Mouse (Mus musculus) C2C12 (cell line): ENCODE measurements around the gene D430041D05Rik. TPM values are rescaled to one million over a fixed set of nuclear protein-coding genes. Genes with fewer than 3 reads are reported as not detected.

ENCODE experiments used
- H3K27me3 ChIP-seq: one replicate; pipeline ENCODE4 v1.6.1; 2011; ENCODE audit not compliant: control insufficient read depth, insufficient read depth, insufficient read length
- H3K36me3 ChIP-seq: one replicate; pipeline ENCODE4 v1.6.1; 2011; ENCODE audit not compliant: control insufficient read depth, insufficient read depth
- H3K4me3 ChIP-seq: one replicate; pipeline ENCODE4 v1.5.1; 2011; ENCODE audit warnings: mild to moderate bottlenecking, control low read depth; ENCODE audit not compliant: poor library complexity, insufficient read depth, severe bottlenecking
- H3K79me2 ChIP-seq: one replicate; pipeline ENCODE4 v1.6.1; 2011; ENCODE audit not compliant: control insufficient read depth, insufficient read depth
- H3K79me3 ChIP-seq: one replicate; pipeline ENCODE4 v1.6.1; 2011; ENCODE audit warnings: low read depth, control low read depth
- H3ac ChIP-seq: one replicate; pipeline ENCODE3; 2011; ENCODE audit warnings: low read depth; ENCODE audit not compliant: control insufficient read depth, insufficient read length
- CEBPB ChIP-seq: IDR thresholded peaks from one replicate; pipeline ENCODE4 v1.6.1; 2011; ENCODE audit warnings: low read depth, mild to moderate bottlenecking, control low read depth, moderate library complexity
- CTCF ChIP-seq: IDR thresholded peaks from one replicate; pipeline ENCODE4 v1.5.1; 2011; ENCODE audit not compliant: control insufficient read depth, insufficient read depth, insufficient read length
- FOSL1 ChIP-seq: IDR thresholded peaks from one replicate; pipeline ENCODE4 v1.8.0; 2011; ENCODE audit warnings: mild to moderate bottlenecking, low read length; ENCODE audit not compliant: poor library complexity, insufficient read depth, severe bottlenecking
- MAX ChIP-seq: IDR thresholded peaks from one replicate; pipeline ENCODE4 v1.6.1; 2011; ENCODE audit warnings: mild to moderate bottlenecking, control low read depth
- MYOD1 ChIP-seq: IDR thresholded peaks from one replicate; pipeline ENCODE4 v1.6.1; 2011; ENCODE audit warnings: low read depth; ENCODE audit not compliant: control insufficient read depth, insufficient read length
- MYOG ChIP-seq: IDR thresholded peaks from one replicate; pipeline ENCODE4 v1.6.1; 2011; ENCODE audit not compliant: control insufficient read depth, insufficient read length; ENCODE audit errors: extremely low read depth
- USF1 ChIP-seq: IDR thresholded peaks from one replicate; pipeline ENCODE4 v1.6.1; 2011; ENCODE audit warnings: low read depth, mild to moderate bottlenecking, control low read depth, moderate library complexity
- polyA plus RNA-seq: library from polyadenylated mRNA; unstranded; fragments of >200 nt; fragmentation: generic; extraction: Trizol; gene quantifications from one replicate; pipeline ENCODE4 v1.2.1, GENCODE M21; 2012; ENCODE audit warnings: missing spikeins

D430041D05Rik gene
- polyA plus RNA-seq, 1 experiment = 0.05 TPM

- no peaks in the 10 kb centered on the region for H3K79me3 ChIP-seq
- no peaks in the 10 kb centered on the region for H3K27me3 ChIP-seq
- H3K4me3 ChIP-seq = no peak overlapping the region
- peaks cover 63% of the 10 kb centered on the region for H3K36me3 ChIP-seq
- TF ChIP-seq CEBPB (no peak), MYOD1 (no peak), MYOG (no peak), USF1 (no peak), CTCF (no peak), MAX (no peak), FOSL1 (no peak)
- H3ac ChIP-seq = no peak overlapping the region
- H3K79me2 ChIP-seq = no peaks in the 10 kb centered on the region
These were observed 19.8 kb upstream of the D430041D05Rik start for GRCm38 (mm10) chr2:104430566-104430965.

GRCm38 (mm10) chr2:104426112-104426511 lies 15.3 kb upstream of the D430041D05Rik start:
- Histone ChIP-seq H3K4me3 (no peak overlapping the region), H3K79me2 (no peaks in the 10 kb centered on the region), H3K36me3 (peaks cover 30% of the 10 kb centered on the region), H3K79me3 (no peaks in the 10 kb centered on the region), H3K27me3 (no peaks in the 10 kb centered on the region), H3ac (no peak overlapping the region)
- TF ChIP-seq MYOG (no peak), USF1 (no peak), MAX (no peak), MYOD1 (no peak), FOSL1 (no peak), CEBPB (no peak), CTCF (no peak)

- Histone ChIP-seq H3K79me3 (no peaks in the 10 kb centered on the region), H3K27me3 (no peaks in the 10 kb centered on the region), H3K4me3 (no peak overlapping the region), H3K36me3 (peaks cover 8% of the 10 kb centered on the region), H3K79me2 (no peaks in the 10 kb centered on the region), H3ac (no peak overlapping the region)
- TF ChIP-seq CTCF (no peak), CEBPB (no peak), MYOD1 (no peak), USF1 (no peak), MYOG (no peak), FOSL1 (no peak), MAX (no peak)
These were observed 11.4 kb upstream of the D430041D05Rik start for GRCm38 (mm10) chr2:104422230-104422629.

GRCm38 (mm10) chr2:104420805-104421204 lies 10.0 kb upstream of the D430041D05Rik start:
- Histone ChIP-seq H3K4me3 (no peak overlapping the region), H3ac (no peak overlapping the region), H3K79me3 (no peaks in the 10 kb centered on the region), H3K27me3 (no peaks in the 10 kb centered on the region), H3K79me2 (no peaks in the 10 kb centered on the region), H3K36me3 (peaks cover 5% of the 10 kb centered on the region)
- no peak for TF ChIP-seq CEBPB
- no peak for TF ChIP-seq FOSL1
- TF ChIP-seq MYOG = no peak
- no peak for TF ChIP-seq USF1
- TF ChIP-seq MYOD1 = no peak
- no peak for TF ChIP-seq CTCF
- TF ChIP-seq MAX = no peak

- Histone ChIP-seq H3K79me3 (no peaks in the 10 kb centered on the region), H3K36me3 (no peaks in the 10 kb centered on the region), H3K79me2 (no peaks in the 10 kb centered on the region), H3K27me3 (no peaks in the 10 kb centered on the region), H3ac (no peak overlapping the region), H3K4me3 (no peak overlapping the region)
- TF ChIP-seq MYOG (no peak), USF1 (no peak), CTCF (no peak), MYOD1 (no peak), MAX (no peak), CEBPB (no peak), FOSL1 (no peak)
These were observed 9.2 kb upstream of the D430041D05Rik start for GRCm38 (mm10) chr2:104419999-104420398.

GRCm38 (mm10) chr2:104419411-104419810 lies 8.6 kb upstream of the D430041D05Rik start:
- no peaks in the 10 kb centered on the region for H3K79me2 ChIP-seq
- no peaks in the 10 kb centered on the region for H3K36me3 ChIP-seq
- TF ChIP-seq MYOG (no peak), CEBPB (no peak), MYOD1 (peak; percentile 69)
- no peaks in the 10 kb centered on the region for H3K27me3 ChIP-seq
- H3K4me3 ChIP-seq = no peak overlapping the region
- H3ac ChIP-seq = no peak overlapping the region
- no peaks in the 10 kb centered on the region for H3K79me3 ChIP-seq
